Mouse (Mus musculus): ENCODE results near the gene Rgcc. TPM values are rescaled to one million over a fixed set of nuclear protein-coding genes. Genes with fewer than 3 reads are reported as not detected.

The Rgcc gene
- polyA plus RNA-seq, 1 experiment from 2014 or later = 56.3 TPM

DNA sequence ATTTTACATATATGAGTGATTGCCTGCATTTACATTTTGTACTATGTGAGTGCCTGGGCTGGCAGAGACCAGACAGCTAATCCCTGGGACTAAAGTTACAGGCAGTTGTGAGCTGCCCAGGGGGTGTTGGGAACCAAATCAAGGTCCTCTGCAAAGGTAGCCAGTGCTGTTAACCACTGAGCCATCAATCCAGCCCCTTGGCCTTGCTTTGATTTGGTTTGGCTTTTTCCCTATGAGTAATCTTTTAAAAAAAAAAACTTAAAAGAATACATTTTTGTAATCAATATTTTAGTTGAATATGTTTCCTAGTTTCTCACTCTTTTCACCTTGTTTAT is 59.1 kb downstream of the Rgcc start:
- H3K4me3 ChIP-seq (replicated peaks; ENCODE audit: low read length) = no peak overlapping the region
- H3K27me3 ChIP-seq (ENCODE audit: control insufficient read depth, insufficient read depth, low read length) = no peaks in the 10 kb centered on the region
- H3K9me3 ChIP-seq (replicated peaks; ENCODE audit: control insufficient read depth, low read length) = no peaks in the 10 kb centered on the region
- H3K9ac ChIP-seq (ENCODE audit: low read length) = no peak overlapping the region
- no peak for ATAC-seq (ENCODE audit: insufficient read depth, low FRiP score)
- no peak overlapping the region for H3K27ac ChIP-seq (ENCODE audit: low read length)
- H3K36me3 ChIP-seq (ENCODE audit: control insufficient read depth, insufficient read depth, low read length) = no peaks in the 10 kb centered on the region
- 0 out of 2 replicates have a peak, but pooled peaks cover 3% of the 10 kb centered on the region for H3K4me1 ChIP-seq (ENCODE audit: control insufficient read depth, insufficient read depth, low read length)
- no peak overlapping the region for H3K4me2 ChIP-seq (ENCODE audit: low read depth, low read length)

DNA sequence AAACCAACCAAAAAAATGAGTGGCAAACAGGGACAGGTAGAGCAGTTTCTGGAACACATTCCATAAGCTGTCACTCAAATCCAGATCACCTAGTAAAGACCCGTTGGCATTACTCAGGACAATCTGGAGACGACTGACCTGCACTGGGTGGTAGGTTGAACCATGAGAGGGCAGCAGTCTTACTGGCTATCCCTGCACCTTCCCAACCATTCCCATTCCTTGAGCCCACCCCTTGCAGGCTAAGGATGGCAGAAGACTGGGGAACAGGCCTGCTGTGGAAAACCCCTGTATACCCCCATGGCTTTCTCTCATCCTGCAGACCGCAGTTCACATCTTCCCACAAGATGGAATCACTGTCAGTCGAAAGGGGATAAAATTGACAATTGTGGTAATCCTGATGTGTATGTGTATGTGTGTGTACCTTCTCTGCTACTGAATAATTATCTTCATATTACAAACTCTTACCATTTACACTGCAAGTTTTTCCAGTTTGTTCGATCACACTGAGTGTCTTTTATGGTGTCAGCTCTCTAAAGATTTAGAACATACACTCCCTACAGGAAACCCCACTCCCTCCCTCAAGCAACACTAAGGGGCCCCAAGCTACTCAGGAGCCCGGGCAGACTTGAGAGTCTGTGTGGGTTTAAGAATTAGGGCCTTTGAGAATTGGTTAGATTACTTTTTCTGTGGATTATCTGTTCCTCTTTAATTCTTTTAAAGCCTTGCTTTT is 59.6 kb downstream of the Rgcc start:
- Histone ChIP-seq H3K9me3 (replicated peaks; ENCODE audit: control insufficient read depth, low read length) (no peaks in the 10 kb centered on the region), H3K36me3 (ENCODE audit: control insufficient read depth, insufficient read depth, low read length) (no peaks in the 10 kb centered on the region), H3K9ac (ENCODE audit: low read length) (no peak overlapping the region), H3K4me2 (ENCODE audit: low read depth, low read length) (no peak overlapping the region), H3K4me3 (replicated peaks; ENCODE audit: low read length) (no peak overlapping the region), H3K27ac (ENCODE audit: low read length) (no peak overlapping the region), H3K27me3 (ENCODE audit: control insufficient read depth, insufficient read depth, low read length) (no peaks in the 10 kb centered on the region), H3K4me1 (ENCODE audit: control insufficient read depth, insufficient read depth, low read length) (0 out of 2 replicates have a peak, but pooled peaks cover 3% of the 10 kb centered on the region)
- 68% methylated on average over 6 of the region's 6 CpGs for WGBS
- ATAC-seq (ENCODE audit: insufficient read depth, low FRiP score) = no peak

DNA sequence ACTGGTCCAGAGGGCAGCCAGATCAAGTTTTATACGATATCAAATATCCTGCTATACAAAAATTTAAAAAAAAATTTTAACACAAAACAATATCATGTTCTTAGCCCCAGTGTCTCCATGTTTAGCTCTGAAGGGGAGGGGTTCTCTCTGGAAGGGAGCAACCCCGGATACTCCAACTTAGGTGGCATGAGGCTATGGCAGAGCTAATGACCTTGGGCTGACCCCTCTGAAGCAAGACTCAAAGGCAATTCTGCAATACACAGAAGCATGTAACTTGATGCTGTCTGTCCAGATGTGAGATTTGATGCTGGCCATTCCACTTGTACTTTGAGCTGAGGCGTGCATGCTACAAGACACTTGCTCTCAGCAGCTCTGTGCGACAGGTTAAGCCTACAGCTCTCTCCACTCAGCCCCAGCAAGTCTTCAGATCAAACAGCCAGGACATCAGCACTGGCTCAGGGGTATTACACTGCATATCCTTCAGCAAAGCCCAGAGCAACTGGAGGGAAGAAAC is 60.3 kb downstream of the Rgcc start:
- Histone ChIP-seq H3K36me3 (ENCODE audit: control insufficient read depth, insufficient read depth, low read length) (no peaks in the 10 kb centered on the region), H3K27ac (ENCODE audit: low read length) (no peak overlapping the region), H3K4me2 (ENCODE audit: low read depth, low read length) (no peak overlapping the region), H3K4me3 (replicated peaks; ENCODE audit: low read length) (no peak overlapping the region), H3K9ac (ENCODE audit: low read length) (no peak overlapping the region), H3K4me1 (ENCODE audit: control insufficient read depth, insufficient read depth, low read length) (0 out of 2 replicates have a peak, but pooled peaks cover 3% of the 10 kb centered on the region), H3K27me3 (ENCODE audit: control insufficient read depth, insufficient read depth, low read length) (no peaks in the 10 kb centered on the region), H3K9me3 (replicated peaks; ENCODE audit: control insufficient read depth, low read length) (no peaks in the 10 kb centered on the region)
- WGBS = 62% methylated on average over 4 of the region's 4 CpGs
- no peak for ATAC-seq (ENCODE audit: insufficient read depth, low FRiP score)

DNA sequence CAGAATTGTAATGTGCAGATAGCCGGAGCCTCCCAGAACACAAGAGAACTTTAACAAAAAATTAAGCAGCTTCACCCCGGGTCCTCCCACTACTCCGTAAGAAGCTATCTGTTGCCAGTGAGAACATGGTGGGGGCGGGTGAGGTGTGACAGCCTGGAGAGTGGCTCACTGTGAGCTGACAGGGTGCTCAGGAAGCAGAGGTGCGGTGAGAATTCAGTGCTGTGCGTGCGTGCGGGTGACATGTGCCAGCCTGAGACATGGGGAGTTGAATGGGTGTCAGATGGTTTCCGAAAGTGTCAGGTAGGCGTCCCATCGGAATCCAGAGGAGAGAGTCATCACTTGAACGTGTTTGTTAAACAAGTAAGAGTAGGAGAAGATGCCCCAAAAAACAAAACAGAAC is 62.0 kb downstream of the Rgcc start:
- Histone ChIP-seq H3K27me3 (ENCODE audit: control insufficient read depth, insufficient read depth, low read length) (no peaks in the 10 kb centered on the region), H3K36me3 (ENCODE audit: control insufficient read depth, insufficient read depth, low read length) (no peaks in the 10 kb centered on the region), H3K9ac (ENCODE audit: low read length) (no peak overlapping the region), H3K4me3 (replicated peaks; ENCODE audit: low read length) (no peak overlapping the region), H3K4me1 (ENCODE audit: control insufficient read depth, insufficient read depth, low read length) (0 out of 2 replicates have a peak, but pooled peaks cover 3% of the 10 kb centered on the region), H3K9me3 (replicated peaks; ENCODE audit: control insufficient read depth, low read length) (no peaks in the 10 kb centered on the region), H3K4me2 (ENCODE audit: low read depth, low read length) (no peak overlapping the region), H3K27ac (ENCODE audit: low read length) (no peak overlapping the region)
- 83% methylated on average over 12 of the region's 12 CpGs for WGBS
- no peak for ATAC-seq (ENCODE audit: insufficient read depth, low FRiP score)

Other genes with a start within 250 kb of the Rgcc start
- not detected in 2 replicates for gene Zfp957, start 54.3 kb downstream of the Rgcc start, polyA plus RNA-seq (2015; fragmentation: Nextera tagmentation; extraction: Ambion mirVana)
- gene Naa16, start 89.1 kb upstream of the Rgcc start, polyA plus RNA-seq (2015; fragmentation: Nextera tagmentation; extraction: Ambion mirVana) = 29.6 and 39.0 TPM in 2 replicates
- 9.8 and 10.4 TPM in 2 replicates for gene Mtrf1, start 96.1 kb upstream of the Rgcc start, polyA plus RNA-seq (2015; fragmentation: Nextera tagmentation; extraction: Ambion mirVana)
- gene Kbtbd7, start 124.9 kb upstream of the Rgcc start, polyA plus RNA-seq (2015; fragmentation: Nextera tagmentation; extraction: Ambion mirVana) = 8.9 and 10.1 TPM in 2 replicates
- 1.4 and 1.8 TPM in 2 replicates for gene Kbtbd6, start 150.2 kb upstream of the Rgcc start, polyA plus RNA-seq (2015; fragmentation: Nextera tagmentation; extraction: Ambion mirVana)
- 18.0 and 19.2 TPM in 2 replicates for gene Elf1, start 179.5 kb upstream of the Rgcc start, polyA plus RNA-seq (2015; fragmentation: Nextera tagmentation; extraction: Ambion mirVana)
- 32.4 and 36.4 TPM in 2 replicates for gene Wbp4, start 179.9 kb upstream of the Rgcc start, polyA plus RNA-seq (2015; fragmentation: Nextera tagmentation; extraction: Ambion mirVana)

All from stomach, embryonic 16.5 days (tissue).